Mouse (Mus musculus) adrenal gland (tissue): Measurements from ENCODE around the gene Pnma1.
"Not testable (repeated sequence)": the region's sequence is repeated elsewhere in the genome, so short reads cannot be mapped to it uniquely, and the experiment has no call there.

ENCODE experiments used
- intact Hi-C: fragments of 180-260 bp; cut with DNase I; formaldehyde crosslinking; loops from one replicate; pipeline ENCODE4 v1.15.1; 2025

Pnma1 gene

GRCm38 (mm10) chr12:84109924-84110323 lies 38.4 kb downstream of the Pnma1 start:
- intact Hi-C loops, result no loop called here

GRCm38 (mm10) chr12:84107692-84108091 lies 40.6 kb downstream of the Pnma1 start:
- intact Hi-C loops, result no loop called here

- intact Hi-C loops, result no loop called here
Observed at GRCm38 (mm10) chr12:84107012-84107411, 41.3 kb downstream of the Pnma1 start.

- intact Hi-C loops, result no loop called here
Observed at GRCm38 (mm10) chr12:84101493-84101845, 46.8 kb downstream of the Pnma1 start.

- intact Hi-C loops, result not testable (repeated sequence)
Observed at GRCm38 (mm10) chr12:84100604-84101492, 47.4 kb downstream of the Pnma1 start, which contains the start of gene Acot6. Gene Acot6, plus strand, starts transcription at chr12:84100654.

GRCm38 (mm10) chr12:84100071-84100470 lies 48.2 kb downstream of the Pnma1 start:
- intact Hi-C loops, result no loop called here

- intact Hi-C loops, result no loop called here
Observed at GRCm38 (mm10) chr12:84099605-84100004, 48.7 kb downstream of the Pnma1 start.
